In genomic region chr17:83920225-83920624, GRCm38 (mm10) we compare ENCODE assay signal across 23 mouse cellular contexts.
A peak's percentile ranks its signal among the peaks of the same experiment; 100 is the strongest.
DNase-seq lines count a peak whose midpoint lies in the region; ATAC-seq lines count a peak whose summit lies in the region.
"Had no signal": no experiment of that assay in that cellular context is flagged by ENCODE, and none has a peak within 500 bp of the region (broad histone marks: within the 10 kb centered on the region; RNA-seq: fewer than 3 reads in every experiment).

No protein-coding gene starts in this region.

- no peaks in the 10 kb centered on the region for H3K36me3 ChIP-seq in forebrain, embryonic 10.5 days (replicated peaks)
- no peaks in the 10 kb centered on the region for H3K36me3 ChIP-seq in forebrain, embryonic 15.5 days
- no peaks in the 10 kb centered on the region for H3K36me3 ChIP-seq in embryonic facial prominence, embryonic 10.5 days (replicated peaks)
- no peaks in the 10 kb centered on the region for H3K36me3 ChIP-seq in embryonic facial prominence, embryonic 13.5 days
- H3K36me3 ChIP-seq in limb, embryonic 11.5 days (ENCODE audit: control insufficient read depth, insufficient read depth, low read length): no peaks in the 10 kb centered on the region
- H3K36me3 ChIP-seq in midbrain, embryonic 14.5 days (ENCODE audit: control insufficient read depth, insufficient read depth, low read length): no peaks in the 10 kb centered on the region
- H3K36me3 ChIP-seq: hindbrain, embryonic 12.5 days; hindbrain, embryonic 15.5 days had no signal

- no peak for DNase-seq in forebrain, embryonic 10.5 days (ENCODE audit: extremely low spot score, low spot score)
- peak; percentile 65 for DNase-seq in embryonic facial prominence, embryonic 10.5 days (ENCODE audit: low spot score)
- DNase-seq in limb, embryonic 11.5 days (ENCODE audit: low spot score): peak; percentile 64
- DNase-seq in midbrain, embryonic 14.5 days: no peak
- no peak for DNase-seq in cerebellum, adult 11-12 months
- DNase-seq: adrenal gland, postnatal 10 days; adrenal gland, postnatal 36 days; B cell, adult 2 months; cerebellum, adult 11 months; cerebellum, adult 9-10 months; cerebellum, postnatal 14 days; gastrocnemius, postnatal 10 days; gastrocnemius, postnatal 36 days had no signal

- H3K4me3 ChIP-seq in forebrain, embryonic 10.5 days: no peak overlapping the region
- H3K4me3 ChIP-seq in forebrain, embryonic 15.5 days: no peak overlapping the region
- H3K4me3 ChIP-seq in embryonic facial prominence, embryonic 10.5 days: no peak overlapping the region
- no peak overlapping the region for H3K4me3 ChIP-seq in embryonic facial prominence, embryonic 13.5 days
- H3K4me3 ChIP-seq in limb, embryonic 11.5 days (ENCODE audit: low read depth, low read length): no peak overlapping the region
- H3K4me3 ChIP-seq in midbrain, embryonic 14.5 days (replicated peaks; ENCODE audit: low read depth, low read length): no peak overlapping the region
- H3K4me3 ChIP-seq: hindbrain, embryonic 12.5 days; hindbrain, embryonic 15.5 days had no signal

- no peak overlapping the region for H3K4me2 ChIP-seq in forebrain, embryonic 15.5 days (replicated peaks)
- H3K4me2 ChIP-seq in embryonic facial prominence, embryonic 13.5 days: no peak overlapping the region
- H3K4me2 ChIP-seq in limb, embryonic 11.5 days (ENCODE audit: low read depth, severe bottlenecking): no peak overlapping the region
- H3K4me2 ChIP-seq in midbrain, embryonic 14.5 days (ENCODE audit: low read length): no peak overlapping the region
- H3K4me2 ChIP-seq: hindbrain, embryonic 12.5 days; hindbrain, embryonic 15.5 days had no signal

- no peak for ATAC-seq in forebrain, embryonic 15.5 days (replicated peaks)
- ATAC-seq in embryonic facial prominence, embryonic 13.5 days (ENCODE audit: insufficient number of reproducible peaks, insufficient read depth, low FRiP score, low TSS enrichment, low read depth): no peak
- 0 out of 2 replicates have a peak, but pooled peaks have one; percentile 48 for ATAC-seq in limb, embryonic 11.5 days (ENCODE audit: insufficient number of reproducible peaks, low FRiP score, low TSS enrichment, low read depth)
- ATAC-seq in midbrain, embryonic 14.5 days (ENCODE audit: low FRiP score, low TSS enrichment): no peak
- ATAC-seq in cerebellum, adult (ENCODE audit: insufficient number of reproducible peaks, low FRiP score, low TSS enrichment): no peak
- ATAC-seq: forebrain, embryonic 14.5 days; intestine, postnatal 0 days; Patski had no signal

- H3K27ac ChIP-seq in forebrain, embryonic 10.5 days: peak overlapping the region; percentile 36
- no peak overlapping the region for H3K27ac ChIP-seq in forebrain, embryonic 15.5 days (replicated peaks)
- H3K27ac ChIP-seq in embryonic facial prominence, embryonic 10.5 days (replicated peaks): peak overlapping the region; percentile 65
- H3K27ac ChIP-seq in embryonic facial prominence, embryonic 13.5 days: peak overlapping the region; percentile 34; the same call in 1 of the 2 replicates
- peak overlapping the region; percentile 16; the same call in 1 of the 2 replicates for H3K27ac ChIP-seq in limb, embryonic 11.5 days (replicated peaks; ENCODE audit: low read depth, low read length)
- H3K27ac ChIP-seq in midbrain, embryonic 14.5 days (replicated peaks; ENCODE audit: low read depth, low read length): no peak overlapping the region
- H3K27ac ChIP-seq: hindbrain, embryonic 12.5 days; hindbrain, embryonic 15.5 days had no signal

- H3K9me3 ChIP-seq in forebrain, embryonic 10.5 days: no peaks in the 10 kb centered on the region
- H3K9me3 ChIP-seq in forebrain, embryonic 15.5 days: no peaks in the 10 kb centered on the region
- H3K9me3 ChIP-seq in embryonic facial prominence, embryonic 10.5 days: no peaks in the 10 kb centered on the region
- H3K9me3 ChIP-seq in embryonic facial prominence, embryonic 13.5 days: no peaks in the 10 kb centered on the region
- H3K9me3 ChIP-seq in limb, embryonic 11.5 days (ENCODE audit: control insufficient read depth, low read length): no peaks in the 10 kb centered on the region
- no peaks in the 10 kb centered on the region for H3K9me3 ChIP-seq in midbrain, embryonic 14.5 days (ENCODE audit: control insufficient read depth, low read length)
- H3K9me3 ChIP-seq: G1E; hindbrain, embryonic 12.5 days; hindbrain, embryonic 15.5 days had no signal

- H3K4me1 ChIP-seq in forebrain, embryonic 10.5 days: peaks cover 67% of the 10 kb centered on the region
- peaks cover 13% of the 10 kb centered on the region for H3K4me1 ChIP-seq in forebrain, embryonic 15.5 days
- peaks cover 81% of the 10 kb centered on the region for H3K4me1 ChIP-seq in embryonic facial prominence, embryonic 10.5 days
- peaks cover 59% of the 10 kb centered on the region for H3K4me1 ChIP-seq in embryonic facial prominence, embryonic 13.5 days
- H3K4me1 ChIP-seq in limb, embryonic 11.5 days (ENCODE audit: control insufficient read depth, insufficient read depth, low read length): peaks cover 39% of the 10 kb centered on the region
- H3K4me1 ChIP-seq in midbrain, embryonic 14.5 days (ENCODE audit: control insufficient read depth, insufficient read depth, low read length): no peaks in the 10 kb centered on the region

- peaks cover 20% of the 10 kb centered on the region for H3K27me3 ChIP-seq in forebrain, embryonic 10.5 days (ENCODE audit: poor library complexity, severe bottlenecking)
- H3K27me3 ChIP-seq in forebrain, embryonic 15.5 days: no peaks in the 10 kb centered on the region
- H3K27me3 ChIP-seq in embryonic facial prominence, embryonic 10.5 days (replicated peaks; ENCODE audit: low read depth, poor library complexity, severe bottlenecking): 0 out of 2 replicates have a peak, but pooled peaks cover 4% of the 10 kb centered on the region
- H3K27me3 ChIP-seq in embryonic facial prominence, embryonic 13.5 days: no peaks in the 10 kb centered on the region
- H3K27me3 ChIP-seq in limb, embryonic 11.5 days (ENCODE audit: control insufficient read depth, insufficient read depth, low read length): no peaks in the 10 kb centered on the region
- H3K27me3 ChIP-seq in midbrain, embryonic 14.5 days (ENCODE audit: control insufficient read depth, insufficient read depth, low read length): no peaks in the 10 kb centered on the region
- H3K27me3 ChIP-seq: CH12.LX; hindbrain, embryonic 12.5 days; hindbrain, embryonic 15.5 days; Patski had no signal

- no peak overlapping the region for H3K9ac ChIP-seq in forebrain, embryonic 15.5 days (replicated peaks)
- no peak overlapping the region for H3K9ac ChIP-seq in embryonic facial prominence, embryonic 13.5 days
- H3K9ac ChIP-seq in limb, embryonic 11.5 days (ENCODE audit: low read length): no peak overlapping the region
- no peak overlapping the region for H3K9ac ChIP-seq in midbrain, embryonic 14.5 days (replicated peaks; ENCODE audit: low read length)
- H3K9ac ChIP-seq: hindbrain, embryonic 12.5 days; hindbrain, embryonic 15.5 days had no signal

- WGBS in forebrain, embryonic 10.5 days: 38% methylated on average over 4 of the region's 4 CpGs
- WGBS in forebrain, embryonic 15.5 days: 32% methylated on average over 4 of the region's 4 CpGs
- 22% methylated on average over 4 of the region's 4 CpGs for WGBS in embryonic facial prominence, embryonic 10.5 days
- 15% methylated on average over 4 of the region's 4 CpGs for WGBS in embryonic facial prominence, embryonic 13.5 days
- 5% methylated on average over 4 of the region's 4 CpGs for WGBS in limb, embryonic 11.5 days
- WGBS in midbrain, embryonic 14.5 days: 80% methylated on average over 4 of the region's 4 CpGs

Comparison
In these comparisons a context has a peak if more than half of its experiments do, and no peak if none do; other contexts are left out.
1. H3K27ac ChIP-seq: peak in forebrain, embryonic 10.5 days (single experiment), embryonic facial prominence, embryonic 10.5 days (single experiment), embryonic facial prominence, embryonic 13.5 days (single experiment) and limb, embryonic 11.5 days (single experiment); none in forebrain, embryonic 15.5 days (single experiment) and midbrain, embryonic 14.5 days (single experiment).
2. DNase-seq: peak in embryonic facial prominence, embryonic 10.5 days (single experiment) and limb, embryonic 11.5 days (single experiment); none in forebrain, embryonic 10.5 days (single experiment), midbrain, embryonic 14.5 days (single experiment) and cerebellum, adult 11-12 months (single experiment).